In genomic region chr11:46301579-46302248, GRCm38 (mm10) we compare ENCODE assay signal across 20 mouse cellular contexts. TPM values are rescaled to one million over a fixed set of nuclear protein-coding genes. Genes with fewer than 3 reads are reported as not detected.
DNase-seq lines count a peak whose midpoint lies in the region; ATAC-seq lines count a peak whose summit lies in the region.
"Had no signal": no experiment of that assay in that cellular context is flagged by ENCODE, and none has a peak within 500 bp of the region (broad histone marks: within the 10 kb centered on the region; RNA-seq: fewer than 3 reads in every experiment).

No protein-coding gene starts in this region.

- no peak overlapping the region for H3K9ac ChIP-seq in forebrain, embryonic 14.5 days (ENCODE audit: low read length)
- no peak overlapping the region for H3K9ac ChIP-seq in forebrain, embryonic 11.5 days (ENCODE audit: low read length)
- H3K9ac ChIP-seq: forebrain, embryonic 15.5 days; heart, embryonic 12.5 days; limb, embryonic 13.5 days had no signal

- H3K4me2 ChIP-seq in forebrain, embryonic 14.5 days (ENCODE audit: low read length): no peak overlapping the region
- H3K4me2 ChIP-seq in forebrain, embryonic 11.5 days (ENCODE audit: low read depth, low read length, severe bottlenecking): no peak overlapping the region
- H3K4me2 ChIP-seq: forebrain, embryonic 15.5 days; heart, embryonic 12.5 days; limb, embryonic 13.5 days had no signal

- 90% methylated on average over 23 of the region's 23 CpGs for WGBS in forebrain, embryonic 14.5 days
- 93% methylated on average over 23 of the region's 23 CpGs for WGBS in forebrain, embryonic 11.5 days

- no peak for DNase-seq in forebrain, embryonic 14.5 days (ENCODE audit: low spot score)
- no peak for DNase-seq in forebrain, embryonic 11.5 days (ENCODE audit: low spot score)
- peak; percentile 71 for DNase-seq in layer of hippocampus, adult 9-11 months
- no peak for DNase-seq in layer of hippocampus, postnatal 10 days (ENCODE audit: low spot score in 2 of 2)
- DNase-seq in R1 (ENCODE audit: low read depth, low spot score): peak; percentile 9
- peak; percentile 59 to 68 for DNase-seq in layer of hippocampus, postnatal 36 days
- no peak for DNase-seq in lung, postnatal 14 days
- DNase-seq: adrenal gland, postnatal 36 days; cerebellum, adult 11 months; gastrocnemius, postnatal 36 days; heart, postnatal 4 days; lung, adult 18-20 months; thymus, adult 18-20 months had no signal

- H3K27me3 ChIP-seq in forebrain, embryonic 14.5 days (replicated peaks; ENCODE audit: control insufficient read depth, insufficient read depth, low read length): no peaks in the 10 kb centered on the region
- no peaks in the 10 kb centered on the region for H3K27me3 ChIP-seq in forebrain, embryonic 11.5 days (ENCODE audit: control insufficient read depth, insufficient read depth, low read length)
- H3K27me3 ChIP-seq: forebrain, embryonic 15.5 days; heart, embryonic 12.5 days; limb, embryonic 13.5 days had no signal

- peaks cover 4% of the 10 kb centered on the region; the same call in 1 of the 2 replicates for H3K4me1 ChIP-seq in forebrain, embryonic 14.5 days (ENCODE audit: control insufficient read depth, insufficient read depth, low read length)
- H3K4me1 ChIP-seq in forebrain, embryonic 11.5 days (replicated peaks; ENCODE audit: control insufficient read depth, insufficient read depth, low read length): no peaks in the 10 kb centered on the region

- H3K36me3 ChIP-seq in forebrain, embryonic 14.5 days (ENCODE audit: control insufficient read depth, insufficient read depth, low read length): no peaks in the 10 kb centered on the region
- no peaks in the 10 kb centered on the region; the same call in 1 of the 2 replicates for H3K36me3 ChIP-seq in forebrain, embryonic 11.5 days (ENCODE audit: control insufficient read depth, insufficient read depth, low read length)
- H3K36me3 ChIP-seq: forebrain, embryonic 15.5 days; heart, embryonic 12.5 days; limb, embryonic 13.5 days had no signal

- H3K4me3 ChIP-seq in forebrain, embryonic 14.5 days (ENCODE audit: low read depth, low read length): no peak overlapping the region
- no peak overlapping the region for H3K4me3 ChIP-seq in forebrain, embryonic 11.5 days (ENCODE audit: low read depth, low read length)
- H3K4me3 ChIP-seq: forebrain, embryonic 15.5 days; heart, embryonic 12.5 days; limb, embryonic 13.5 days had no signal

- peak; percentile 37; the same call in 1 of the 2 replicates for ATAC-seq in forebrain, embryonic 14.5 days
- no peak for ATAC-seq in forebrain, embryonic 11.5 days (replicated peaks; ENCODE audit: low FRiP score)
- ATAC-seq: activated CD4-positive, CD25-positive, alpha-beta regulatory T cell, adult 4 months; CD4-positive, CD25-positive, alpha-beta regulatory T cell, adult 4 months; forebrain, embryonic 15.5 days; intestine, postnatal 0 days had no signal

- no peaks in the 10 kb centered on the region for H3K9me3 ChIP-seq in forebrain, embryonic 14.5 days (replicated peaks; ENCODE audit: control insufficient read depth, low read length)
- no peaks in the 10 kb centered on the region for H3K9me3 ChIP-seq in forebrain, embryonic 11.5 days (ENCODE audit: control insufficient read depth, low read length)
- H3K9me3 ChIP-seq: forebrain, embryonic 15.5 days; heart, embryonic 12.5 days; limb, embryonic 13.5 days had no signal

- peak overlapping the region; percentile 1; the same call in 1 of the 2 replicates for H3K27ac ChIP-seq in forebrain, embryonic 14.5 days (ENCODE audit: low read depth, low read length)
- H3K27ac ChIP-seq in forebrain, embryonic 11.5 days (ENCODE audit: low read depth, low read length): no peak overlapping the region
- H3K27ac ChIP-seq: forebrain, embryonic 15.5 days; limb, embryonic 13.5 days; macrophage had no signal

RNA-seq across cellular contexts. Expression of gene Cyfip2, which starts 10.9 kb away (rescaled TPM):
- polyA plus RNA-seq in forebrain, embryonic 14.5 days (2014; fragmentation: Nextera tagmentation; extraction: Ambion mirVana): 57.8 and 78.9 TPM in 2 replicates
- 49.9 and 50.9 TPM in 2 replicates for polyA plus RNA-seq in forebrain, embryonic 11.5 days (2014; fragmentation: Nextera tagmentation; extraction: Ambion mirVana)
- 100 to 1,000 TPM; 263 to 287 TPM for total RNA-seq in layer of hippocampus, postnatal 10 days (2021)
- total RNA-seq in layer of hippocampus, postnatal 36 days (2021): 100 to 1,000 TPM; 491 to 500 TPM

Comparison
In these comparisons a context has a peak if more than half of its experiments do, and no peak if none do; other contexts are left out.
1. DNase-seq: peak in layer of hippocampus, adult 9-11 months (single experiment), R1 (single experiment) and layer of hippocampus, postnatal 36 days (2 of 2); none in forebrain, embryonic 14.5 days (single experiment), forebrain, embryonic 11.5 days (single experiment), layer of hippocampus, postnatal 10 days (0 of 2) and lung, postnatal 14 days (single experiment).